Mouse (Mus musculus): Measurements from ENCODE around the gene Ccl27a. TPM values are rescaled to one million over a fixed set of nuclear protein-coding genes. Genes with fewer than 3 reads are reported as not detected.
A peak's percentile ranks its signal among the peaks of the same experiment; 100 is the strongest.

Gene Ccl27a
- polyA plus RNA-seq, 1 experiment: 12.6 TPM

GRCm38 (mm10) chr4:41762099-41762687, 11.9 kb downstream of the Ccl27a start:
- Histone ChIP-seq H3K4me1 (ENCODE audit: control insufficient read depth, insufficient read depth, low read length) (0 out of 2 replicates have a peak, but pooled peaks cover 2% of the 10 kb centered on the region), H3K27ac (ENCODE audit: insufficient read depth, low read length) (peak overlapping the region; percentile 79), H3K4me3 (ENCODE audit: insufficient read depth, low read length) (peak overlapping the region; percentile 7)
- TF ChIP-seq CTCF (IDR thresholded peaks at IDR 0.05; ENCODE audit: borderline replicate concordance, insufficient read depth, low read length) (no peak), POLR2A (IDR thresholded peaks at IDR 0.05; ENCODE audit: low read depth, low read length) (peak; percentile 35; the same call in 1 of the 2 replicates)

- Histone ChIP-seq H3K4me3 (ENCODE audit: insufficient read depth, low read length) (peak overlapping the region; percentile 75), H3K4me1 (ENCODE audit: control insufficient read depth, insufficient read depth, low read length) (0 out of 2 replicates have a peak, but pooled peaks cover 2% of the 10 kb centered on the region), H3K27ac (ENCODE audit: insufficient read depth, low read length) (peak overlapping the region; percentile 79)
- TF ChIP-seq POLR2A (IDR thresholded peaks at IDR 0.05; ENCODE audit: low read depth, low read length) (peak; percentile 44; the same call in 1 of the 2 replicates), CTCF (IDR thresholded peaks at IDR 0.05; ENCODE audit: borderline replicate concordance, insufficient read depth, low read length) (no peak)
These were observed 12.4 kb downstream of the Ccl27a start for GRCm38 (mm10) chr4:41761680-41762079.

GRCm38 (mm10) chr4:41760911-41761310, 13.1 kb downstream of the Ccl27a start:
- H3K27ac ChIP-seq (ENCODE audit: insufficient read depth, low read length): peak overlapping the region; percentile 79
- peak overlapping the region; percentile 75 for H3K4me3 ChIP-seq (ENCODE audit: insufficient read depth, low read length)
- no peak; the same call in 1 of the 2 replicates for TF ChIP-seq POLR2A (IDR thresholded peaks at IDR 0.05; ENCODE audit: low read depth, low read length)
- no peak for TF ChIP-seq CTCF (IDR thresholded peaks at IDR 0.05; ENCODE audit: borderline replicate concordance, insufficient read depth, low read length)
- 0 out of 2 replicates have a peak, but pooled peaks cover 2% of the 10 kb centered on the region for H3K4me1 ChIP-seq (ENCODE audit: control insufficient read depth, insufficient read depth, low read length)

GRCm38 (mm10) chr4:41760288-41760721, 13.7 kb downstream of the Ccl27a start:
- TF ChIP-seq POLR2A (IDR thresholded peaks at IDR 0.05; ENCODE audit: low read depth, low read length) (peak; percentile 71), CTCF (IDR thresholded peaks at IDR 0.05; ENCODE audit: borderline replicate concordance, insufficient read depth, low read length) (no peak)
- peak overlapping the region; percentile 75 for H3K4me3 ChIP-seq (ENCODE audit: insufficient read depth, low read length)
- 0 out of 2 replicates have a peak, but pooled peaks cover 2% of the 10 kb centered on the region for H3K4me1 ChIP-seq (ENCODE audit: control insufficient read depth, insufficient read depth, low read length)
- H3K27ac ChIP-seq (ENCODE audit: insufficient read depth, low read length): peak overlapping the region; percentile 79

GRCm38 (mm10) chr4:41759656-41760287, 14.3 kb downstream of the Ccl27a start:
- H3K4me3 ChIP-seq (ENCODE audit: insufficient read depth, low read length): peak overlapping the region; percentile 6; the same call in 1 of the 2 replicates
- H3K4me1 ChIP-seq (ENCODE audit: control insufficient read depth, insufficient read depth, low read length): 0 out of 2 replicates have a peak, but pooled peaks cover 2% of the 10 kb centered on the region
- H3K27ac ChIP-seq (ENCODE audit: insufficient read depth, low read length): peak overlapping the region; percentile 71
- TF ChIP-seq POLR2A (IDR thresholded peaks at IDR 0.05; ENCODE audit: low read depth, low read length): no peak
- no peak for TF ChIP-seq CTCF (IDR thresholded peaks at IDR 0.05; ENCODE audit: borderline replicate concordance, insufficient read depth, low read length)

- H3K4me1 ChIP-seq (ENCODE audit: control insufficient read depth, insufficient read depth, low read length): 0 out of 2 replicates have a peak, but pooled peaks cover 2% of the 10 kb centered on the region
- TF ChIP-seq CTCF (IDR thresholded peaks at IDR 0.05; ENCODE audit: borderline replicate concordance, insufficient read depth, low read length) (no peak), POLR2A (IDR thresholded peaks at IDR 0.05; ENCODE audit: low read depth, low read length) (no peak)
- H3K4me3 ChIP-seq (ENCODE audit: insufficient read depth, low read length): no peak overlapping the region
- H3K27ac ChIP-seq (ENCODE audit: insufficient read depth, low read length): no peak overlapping the region
These were observed 14.8 kb downstream of the Ccl27a start for GRCm38 (mm10) chr4:41759206-41759605.

- no peak overlapping the region for H3K27ac ChIP-seq (ENCODE audit: insufficient read depth, low read length)
- H3K4me3 ChIP-seq (ENCODE audit: insufficient read depth, low read length): no peak overlapping the region
- TF ChIP-seq POLR2A (IDR thresholded peaks at IDR 0.05; ENCODE audit: low read depth, low read length) (no peak), CTCF (IDR thresholded peaks at IDR 0.05; ENCODE audit: borderline replicate concordance, insufficient read depth, low read length) (no peak)
- H3K4me1 ChIP-seq (ENCODE audit: control insufficient read depth, insufficient read depth, low read length): 0 out of 2 replicates have a peak, but pooled peaks cover 2% of the 10 kb centered on the region
These were observed 15.3 kb downstream of the Ccl27a start for GRCm38 (mm10) chr4:41758701-41759100.

- H3K4me1 ChIP-seq (ENCODE audit: control insufficient read depth, insufficient read depth, low read length): 0 out of 2 replicates have a peak, but pooled peaks cover 2% of the 10 kb centered on the region
These were observed 16.0 kb downstream of the Ccl27a start for GRCm38 (mm10) chr4:41758021-41758420.

GRCm38 (mm10) chr4:41757321-41757720, 16.7 kb downstream of the Ccl27a start:
- Histone ChIP-seq H3K4me1 (ENCODE audit: control insufficient read depth, insufficient read depth, low read length) (no peaks in the 10 kb centered on the region), H3K4me3 (ENCODE audit: insufficient read depth, low read length) (no peak overlapping the region), H3K27ac (ENCODE audit: insufficient read depth, low read length) (no peak overlapping the region)
- no peak for TF ChIP-seq POLR2A (IDR thresholded peaks at IDR 0.05; ENCODE audit: low read depth, low read length)

More at GRCm38 (mm10) chr4:41758021-41758420, 16.0 kb downstream of the Ccl27a start:
- no peak for TF ChIP-seq POLR2A (IDR thresholded peaks at IDR 0.05; ENCODE audit: low read depth, low read length)
- no peak for TF ChIP-seq CTCF (IDR thresholded peaks at IDR 0.05; ENCODE audit: borderline replicate concordance, insufficient read depth, low read length)
- H3K27ac ChIP-seq (ENCODE audit: insufficient read depth, low read length): no peak overlapping the region
- no peak overlapping the region for H3K4me3 ChIP-seq (ENCODE audit: insufficient read depth, low read length)

GRCm38 (mm10) chr4:41756440-41756839, 17.6 kb downstream of the Ccl27a start:
- TF ChIP-seq CTCF (IDR thresholded peaks at IDR 0.05; ENCODE audit: borderline replicate concordance, insufficient read depth, low read length) (no peak), POLR2A (IDR thresholded peaks at IDR 0.05; ENCODE audit: low read depth, low read length) (no peak)
- Histone ChIP-seq H3K4me3 (ENCODE audit: insufficient read depth, low read length) (peak overlapping the region; percentile 13; the same call in 1 of the 2 replicates), H3K4me1 (ENCODE audit: control insufficient read depth, insufficient read depth, low read length) (no peaks in the 10 kb centered on the region), H3K27ac (ENCODE audit: insufficient read depth, low read length) (no peak overlapping the region)

Measured in embryonic fibroblast, embryonic 13.5 days (primary cell).